Mouse (Mus musculus) limb, embryonic 14.5 days (tissue): ENCODE measurements around the gene Cnot10. TPM values are rescaled to one million over a fixed set of nuclear protein-coding genes. Genes with fewer than 3 reads are reported as not detected.

Experiments used
- ATAC-seq: fragments of 200-750 bp; cut with Nextera tagmentation; 2 replicates; pipeline ENCODE4 v1.8.0; 2017; ENCODE audit warnings: low read depth, moderate number of reproducible peaks, moderate TSS enrichment; ENCODE audit not compliant: low FRiP score
- DNase-seq: peaks from one replicate; pipeline ENCODE4 v3.0.0-alpha.2; 2015; ENCODE audit warnings: low spot score
- H3K27ac ChIP-seq: fragments of 300-500 bp; sonication (generic); replicated peaks from 2 replicates; pipeline ENCODE4 v1.5.1; 2014; ENCODE audit warnings: low read depth, mild to moderate bottlenecking, low read length, moderate library complexity, mixed read lengths
- H3K27me3 ChIP-seq: fragments of 300-500 bp; sonication (generic); 2 replicates; pipeline ENCODE4 v1.6.1; 2014; ENCODE audit warnings: low read length, mixed read lengths; ENCODE audit not compliant: control insufficient read depth, insufficient read depth
- H3K36me3 ChIP-seq: fragments of 300-500 bp; sonication (generic); 2 replicates; pipeline ENCODE4 v1.6.1; 2014; ENCODE audit warnings: mild to moderate bottlenecking, low read length, moderate library complexity, mixed read lengths; ENCODE audit not compliant: control insufficient read depth, insufficient read depth
- H3K4me1 ChIP-seq: fragments of 300-500 bp; sonication (generic); 2 replicates; pipeline ENCODE4 v1.6.1; 2014; ENCODE audit warnings: antibody characterized with exemption, low read length, mixed read lengths; ENCODE audit not compliant: control insufficient read depth, insufficient read depth
- H3K4me2 ChIP-seq: fragments of 300-500 bp; sonication (generic); replicated peaks from 2 replicates; pipeline ENCODE4 v1.6.1; 2014; ENCODE audit warnings: low read depth, mild to moderate bottlenecking, low read length, moderate library complexity; ENCODE audit not compliant: severe bottlenecking
- H3K4me3 ChIP-seq: fragments of 300-500 bp; sonication (generic); replicated peaks from 2 replicates; pipeline ENCODE4 v1.5.1; 2014; ENCODE audit warnings: low read length
- H3K9ac ChIP-seq: fragments of 300-500 bp; sonication (generic); 2 replicates; pipeline ENCODE4 v1.6.1; 2014; ENCODE audit warnings: mild to moderate bottlenecking, low read depth, low read length, moderate library complexity; ENCODE audit not compliant: severe bottlenecking
- H3K9me3 ChIP-seq: fragments of 300-500 bp; sonication (generic); 2 replicates; pipeline ENCODE4 v1.6.1; 2016; ENCODE audit warnings: low read length; ENCODE audit not compliant: control insufficient read depth
- POLR2A ChIP-seq: fragments of 200-500 bp; IDR thresholded peaks from 2 replicates; pipeline ENCODE4 v1.8.0; 2012; ENCODE audit warnings: inconsistent platforms, mild to moderate bottlenecking, moderate library complexity, borderline replicate concordance; ENCODE audit not compliant: insufficient read depth, insufficient read length; ENCODE audit errors: extremely low read depth
- WGBS: fragments of 180-500 bp; shearing (Covaris S2); extraction: QIAGEN DNeasy Blood & Tissue Kit; methylation state at CpG from one replicate; pipeline ENCODE4 v1.1.7; 2014; 5-methylcytosine and 5-hydroxymethylcytosine counted together
- polyA plus RNA-seq, 2 experiments: library from polyadenylated mRNA; depleted of rRNA in 1 of 2; stranded (reverse) in 1 of 2; unstranded in 1 of 2; fragments of >200 nt; fragmentation: Nextera tagmentation in 1 of 2; extraction: Ambion mirVana in 1 of 2; gene quantifications; 2 replicates each; pipeline versions ENCODE4 v1.2.1 to v1.2.3; 2012 to 2014

Cnot10 gene
- polyA plus RNA-seq, 2 experiments = 66.8 to 104 TPM

- Histone ChIP-seq H3K4me3 (peak within 1 kb of the TSS; percentile 62), H3K9ac (peak within 1 kb of the TSS; percentile 66), H3K9me3 (no peaks in the 10 kb centered on the region), H3K36me3 (no peaks in the 10 kb centered on the region), H3K27ac (peak within 1 kb of the TSS; percentile 55), H3K27me3 (peaks cover 32% of the 10 kb centered on the region; the same call in 1 of the 2 replicates), H3K4me2 (peak within 1 kb of the TSS; percentile 94), H3K4me1 (0 out of 2 replicates have a peak, but pooled peaks cover 6% of the 10 kb centered on the region)
- 0 out of 2 replicates have a peak, but pooled peaks have one; percentile 27 for TF ChIP-seq POLR2A
- peak; percentile 47; the same call in 1 of the 2 replicates for ATAC-seq
- whole genome bisulfite sequencing = under 1% methylated on average over 87 of the region's 91 CpGs
- DNase-seq = no peak
Observed at GRCm38 (mm10) chr9:114563761-114564606, 76.0 kb downstream of the Cnot10 start, which contains the start of gene Trim71. Gene Trim71, minus strand, starts transcription at chr9:114564369.

- peaks cover 32% of the 10 kb centered on the region; the same call in 1 of the 2 replicates for H3K27me3 ChIP-seq
Observed at GRCm38 (mm10) chr9:114562919-114563751, 76.8 kb downstream of the Cnot10 start.

GRCm38 (mm10) chr9:114562031-114562918 is 77.7 kb downstream of the Cnot10 start:
- Histone ChIP-seq H3K4me2 (peak overlapping the region; percentile 94), H3K27me3 (peaks cover 32% of the 10 kb centered on the region; the same call in 1 of the 2 replicates), H3K9me3 (no peaks in the 10 kb centered on the region), H3K4me3 (peak overlapping the region; percentile 62), H3K9ac (peak overlapping the region; percentile 66), H3K27ac (no peak overlapping the region), H3K36me3 (no peaks in the 10 kb centered on the region), H3K4me1 (0 out of 2 replicates have a peak, but pooled peaks cover 6% of the 10 kb centered on the region)
- 2% methylated on average over 58 of the region's 101 CpGs for WGBS
- TF ChIP-seq POLR2A = no peak
- ATAC-seq (peak; percentile 8; the same call in 1 of the 2 replicates), DNase-seq (no peak)

More at GRCm38 (mm10) chr9:114562919-114563751, 76.8 kb downstream of the Cnot10 start:
- Histone ChIP-seq H3K4me2 (peak overlapping the region; percentile 94), H3K9ac (peak overlapping the region; percentile 66), H3K9me3 (no peaks in the 10 kb centered on the region), H3K4me1 (0 out of 2 replicates have a peak, but pooled peaks cover 6% of the 10 kb centered on the region), H3K27ac (peak overlapping the region; percentile 55), H3K36me3 (no peaks in the 10 kb centered on the region), H3K4me3 (peak overlapping the region; percentile 62)
- WGBS = under 1% methylated on average over 96 of the region's 122 CpGs
- no peak for TF ChIP-seq POLR2A
- no peak for DNase-seq
- ATAC-seq = peak; percentile 39; the same call in 1 of the 2 replicates

- Histone ChIP-seq H3K27me3 (peaks cover 32% of the 10 kb centered on the region; the same call in 1 of the 2 replicates), H3K9ac (no peak overlapping the region), H3K36me3 (no peaks in the 10 kb centered on the region), H3K4me3 (peak overlapping the region; percentile 62), H3K9me3 (no peaks in the 10 kb centered on the region), H3K4me2 (peak overlapping the region; percentile 94), H3K27ac (no peak overlapping the region), H3K4me1 (0 out of 2 replicates have a peak, but pooled peaks cover 6% of the 10 kb centered on the region)
- TF ChIP-seq POLR2A = no peak
- ATAC-seq = no peak
- WGBS = 4% methylated on average over 12 of the region's 12 CpGs
- DNase-seq = no peak
Observed at GRCm38 (mm10) chr9:114561671-114561971, 78.4 kb downstream of the Cnot10 start.
